Mouse (Mus musculus) B cell, adult 2 months (primary cell): ENCODE results near the gene Mul1.
A peak's percentile ranks its signal among the peaks of the same experiment; 100 is the strongest.

ENCODE experiments used
- DNase-seq, 2 experiments: peaks; one replicate each; pipeline ENCODE4 v3.0.0; 2022

Mul1 gene

DNA sequence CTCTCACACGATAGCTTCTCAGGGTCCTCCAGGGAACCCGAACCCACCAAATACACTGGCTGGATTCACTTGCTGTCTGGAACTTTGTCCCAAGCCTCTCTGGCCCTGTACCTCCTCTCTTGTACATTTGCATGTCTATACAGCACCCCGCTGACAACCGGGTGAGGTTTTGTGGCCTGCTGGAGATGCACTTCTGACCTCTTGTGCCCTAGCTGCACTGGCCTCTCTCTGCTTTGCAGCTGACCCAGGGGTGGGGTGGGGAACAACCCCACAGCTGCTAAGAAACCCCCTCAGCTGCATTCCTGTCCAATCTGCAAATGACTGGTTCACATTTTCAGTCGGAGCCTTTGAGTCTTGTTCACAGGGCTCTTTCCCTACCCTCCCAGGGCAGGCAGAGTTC lies 10.5 kb downstream of the Mul1 start:
- no peak for DNase-seq

DNA sequence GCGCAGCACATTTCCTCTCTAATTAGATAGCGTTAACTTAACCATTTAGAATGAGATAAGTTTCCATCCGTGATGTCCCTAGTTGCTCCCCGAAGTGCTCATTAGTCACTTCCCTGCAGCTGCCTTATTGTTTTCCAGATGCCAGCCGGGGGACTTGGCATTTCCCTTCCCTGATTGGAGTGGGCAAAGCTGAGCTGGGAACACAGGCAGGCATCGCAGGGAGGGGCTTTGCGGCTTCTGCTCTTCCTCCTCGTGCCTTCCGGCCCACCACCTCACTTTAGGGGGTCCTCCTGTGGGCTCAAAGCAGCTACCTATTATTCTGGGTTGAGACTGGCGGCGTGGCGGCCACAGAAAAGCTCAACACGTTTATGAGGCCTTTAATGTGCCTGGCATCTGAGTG lies 12.5 kb downstream of the Mul1 start:
- no peak for DNase-seq

DNA sequence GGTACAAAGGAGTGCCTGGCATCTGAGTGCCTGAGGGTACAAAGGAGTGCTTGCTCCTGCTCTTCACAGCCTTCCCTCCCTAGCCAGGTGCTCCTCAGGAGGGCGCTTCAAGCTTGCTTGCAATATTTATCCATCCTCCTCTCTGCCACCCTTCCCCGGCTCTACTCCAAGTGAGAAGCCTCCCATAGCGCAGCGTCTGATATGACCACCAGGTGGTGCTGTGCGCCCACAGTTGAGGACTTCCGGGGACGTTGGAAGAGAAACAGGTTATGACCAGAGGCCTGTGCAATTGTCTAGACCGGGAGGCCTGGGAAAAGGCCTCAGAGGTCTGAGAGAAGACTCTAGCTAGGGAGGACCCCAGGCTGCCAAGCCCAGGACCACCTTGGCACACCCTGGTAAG lies 12.9 kb downstream of the Mul1 start:
- peak; percentile 94 for DNase-seq

DNA sequence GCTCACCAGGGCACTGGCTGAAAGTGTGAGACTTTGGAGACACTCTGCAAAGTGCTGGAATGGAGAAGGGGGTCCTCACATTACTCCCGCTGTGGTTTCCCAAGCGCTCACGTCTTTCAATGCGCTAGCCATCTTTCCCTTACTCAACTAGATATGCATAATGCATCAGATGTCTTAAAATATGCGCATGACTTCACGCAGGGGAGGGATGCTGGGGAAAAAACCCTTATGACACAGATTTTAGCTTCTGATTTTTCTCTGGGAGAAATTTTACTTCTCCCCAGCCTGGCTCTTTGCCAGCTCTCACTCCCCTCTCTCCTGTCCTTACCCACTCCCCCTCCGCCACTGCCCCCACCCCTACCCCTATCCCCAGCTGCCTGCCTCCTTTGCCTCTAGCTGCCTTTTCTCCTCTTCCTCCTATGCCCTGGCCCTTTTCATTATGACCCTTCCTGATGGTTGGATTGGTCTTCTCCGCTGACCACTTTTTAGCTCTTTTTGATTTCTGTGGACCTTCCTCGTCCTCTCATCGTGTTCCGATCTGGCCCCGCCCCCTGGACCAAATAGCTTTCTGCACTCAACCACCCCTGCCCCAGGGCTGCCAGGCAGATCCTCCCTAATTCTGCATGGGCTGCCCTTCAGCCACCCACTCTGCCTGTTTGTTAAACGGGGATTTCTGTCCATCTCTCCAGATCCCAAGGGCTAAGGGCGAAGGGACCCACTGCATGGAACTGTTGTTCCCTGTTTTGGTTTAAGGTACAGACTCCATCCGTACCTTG lies 13.5 kb downstream of the Mul1 start:
- no peak for DNase-seq

DNA sequence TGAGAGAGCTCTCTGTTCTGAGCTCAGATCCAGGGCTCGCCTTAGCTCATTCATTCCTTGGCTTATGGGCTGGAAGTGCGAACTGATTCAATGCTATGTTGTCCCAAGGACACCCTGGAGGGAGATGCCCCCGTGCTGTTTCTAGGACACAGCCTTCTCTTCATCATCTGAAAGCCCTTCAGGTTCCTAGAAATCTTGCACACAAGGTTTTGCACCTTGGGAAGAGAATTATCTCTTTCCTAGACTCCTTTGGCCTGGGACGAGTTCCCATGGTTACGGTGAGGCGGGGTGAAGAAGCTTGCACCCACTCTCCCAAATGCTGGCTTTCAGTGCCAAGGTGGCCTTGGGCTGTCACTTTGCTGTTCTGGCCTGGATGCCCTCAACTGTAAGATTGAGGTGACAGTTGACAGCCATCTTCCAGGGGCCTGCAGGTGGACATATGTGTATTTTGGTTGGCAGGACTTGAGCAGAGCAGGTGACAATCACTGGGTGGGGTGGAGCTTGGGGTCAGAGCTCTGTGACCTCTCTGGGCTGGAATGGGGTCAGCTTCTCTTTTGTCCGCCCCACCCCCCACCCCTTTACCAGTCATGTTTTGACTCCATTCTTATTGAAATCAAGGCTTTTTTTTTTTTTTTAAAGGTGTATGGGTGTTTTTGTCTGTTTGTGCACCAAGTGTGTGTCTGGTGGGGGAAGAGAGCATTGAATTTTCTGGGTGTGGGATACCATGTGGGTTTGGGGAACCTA lies 14.6 kb downstream of the Mul1 start:
- no peak for DNase-seq

DNA sequence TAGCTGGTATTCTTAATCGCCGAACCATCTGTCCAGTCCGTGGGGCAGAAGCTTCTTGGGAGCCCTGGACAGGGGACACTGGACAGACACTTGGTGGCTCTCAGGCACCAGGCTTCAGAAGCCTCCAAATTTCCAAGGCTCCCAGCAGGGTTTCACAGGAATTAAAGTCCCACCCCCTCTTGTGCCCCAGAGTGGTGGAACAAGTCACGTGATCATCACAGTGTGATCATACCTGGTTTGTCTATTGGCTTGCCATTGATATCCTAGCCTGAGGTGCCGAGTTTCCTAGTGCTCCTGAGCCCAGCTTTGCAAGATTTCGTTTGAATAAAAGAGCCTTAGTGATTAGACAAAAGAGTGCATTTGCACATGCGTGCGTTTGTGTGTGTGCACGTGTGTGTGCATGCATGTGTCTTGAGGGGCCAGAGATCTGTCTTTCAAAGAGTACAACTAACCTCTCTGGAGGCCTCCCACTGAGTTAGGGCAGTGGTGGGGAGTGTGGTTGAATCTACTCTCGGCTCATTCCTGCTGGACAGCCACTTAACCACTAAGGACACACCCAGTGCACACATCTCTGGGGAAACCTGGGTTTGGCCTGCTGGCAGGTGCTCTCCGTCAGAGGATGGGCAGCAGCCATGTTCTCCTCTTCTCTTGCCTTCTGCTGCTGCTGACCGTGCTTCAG lies 15.3 kb downstream of the Mul1 start:
- no peak for DNase-seq

DNA sequence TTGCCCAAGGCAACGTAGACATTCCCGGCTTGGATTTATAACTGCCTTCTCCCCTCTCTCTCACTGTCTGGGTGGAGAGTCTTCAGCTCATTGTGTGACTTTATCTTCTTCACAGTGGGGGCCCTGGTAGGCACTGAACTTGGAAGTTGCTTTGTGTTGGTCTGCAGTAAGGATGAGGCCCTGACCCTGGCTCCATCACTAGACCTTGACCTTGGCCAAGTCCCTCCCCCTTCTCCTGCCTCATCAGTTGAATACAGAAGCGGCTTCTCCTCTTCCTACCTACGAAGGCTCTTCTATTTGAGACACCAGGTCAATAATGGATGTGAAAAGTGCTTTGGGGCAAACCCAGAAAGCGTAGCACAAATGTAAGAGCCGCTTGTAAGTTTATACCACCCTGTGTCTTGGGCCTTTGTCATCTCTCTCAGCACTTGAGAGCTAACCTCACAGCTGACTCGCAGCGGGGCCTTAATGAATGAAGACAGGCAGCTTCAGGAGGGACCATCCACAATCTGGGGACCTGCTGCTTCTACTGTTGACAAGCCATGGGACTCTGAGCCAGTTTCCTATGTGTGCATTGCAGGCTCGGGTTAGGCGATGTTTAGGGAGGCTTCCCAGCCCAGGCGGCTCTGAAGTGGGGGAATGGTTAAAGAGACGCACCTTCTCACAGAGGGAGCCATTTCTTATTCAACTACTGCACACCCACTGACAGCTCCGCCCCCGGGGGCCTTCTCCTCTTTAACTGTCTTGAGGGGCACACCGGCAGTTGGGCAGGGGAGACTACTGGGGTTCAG lies 18.0 kb downstream of the Mul1 start:
- no peak for DNase-seq

DNA sequence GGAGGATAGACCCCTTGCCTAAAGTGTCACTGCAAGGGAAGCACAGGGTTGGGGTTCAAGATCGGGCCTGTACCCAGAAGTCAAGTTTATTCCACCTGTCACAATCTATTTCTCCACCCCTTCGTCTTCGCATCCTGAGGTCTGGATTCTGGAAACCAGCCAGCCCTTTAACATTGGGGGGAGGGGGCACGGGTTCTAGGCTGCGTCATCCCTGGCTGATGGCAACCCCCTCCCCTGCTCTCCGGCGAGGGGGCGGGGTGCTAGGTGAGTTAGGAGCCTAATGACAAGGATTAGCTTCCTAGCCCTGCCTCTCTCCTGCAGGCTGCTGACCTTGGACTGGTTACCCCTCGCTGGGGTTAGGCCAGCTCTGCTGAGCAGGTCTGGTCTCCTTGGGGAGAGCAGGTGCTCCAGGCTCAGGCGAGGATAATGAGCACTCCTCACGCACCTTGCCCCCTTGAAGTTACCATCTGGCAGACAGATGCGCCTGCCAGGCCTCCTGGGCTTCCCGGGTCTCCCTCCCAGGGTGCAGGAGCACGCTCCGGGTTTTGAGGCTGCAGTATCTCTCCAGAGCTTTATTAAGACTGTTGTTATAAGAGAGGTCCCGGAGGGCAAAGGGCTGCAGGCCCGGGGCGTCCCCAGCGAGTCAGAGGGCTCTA lies 18.8 kb downstream of the Mul1 start:
- DNase-seq: no peak

DNA sequence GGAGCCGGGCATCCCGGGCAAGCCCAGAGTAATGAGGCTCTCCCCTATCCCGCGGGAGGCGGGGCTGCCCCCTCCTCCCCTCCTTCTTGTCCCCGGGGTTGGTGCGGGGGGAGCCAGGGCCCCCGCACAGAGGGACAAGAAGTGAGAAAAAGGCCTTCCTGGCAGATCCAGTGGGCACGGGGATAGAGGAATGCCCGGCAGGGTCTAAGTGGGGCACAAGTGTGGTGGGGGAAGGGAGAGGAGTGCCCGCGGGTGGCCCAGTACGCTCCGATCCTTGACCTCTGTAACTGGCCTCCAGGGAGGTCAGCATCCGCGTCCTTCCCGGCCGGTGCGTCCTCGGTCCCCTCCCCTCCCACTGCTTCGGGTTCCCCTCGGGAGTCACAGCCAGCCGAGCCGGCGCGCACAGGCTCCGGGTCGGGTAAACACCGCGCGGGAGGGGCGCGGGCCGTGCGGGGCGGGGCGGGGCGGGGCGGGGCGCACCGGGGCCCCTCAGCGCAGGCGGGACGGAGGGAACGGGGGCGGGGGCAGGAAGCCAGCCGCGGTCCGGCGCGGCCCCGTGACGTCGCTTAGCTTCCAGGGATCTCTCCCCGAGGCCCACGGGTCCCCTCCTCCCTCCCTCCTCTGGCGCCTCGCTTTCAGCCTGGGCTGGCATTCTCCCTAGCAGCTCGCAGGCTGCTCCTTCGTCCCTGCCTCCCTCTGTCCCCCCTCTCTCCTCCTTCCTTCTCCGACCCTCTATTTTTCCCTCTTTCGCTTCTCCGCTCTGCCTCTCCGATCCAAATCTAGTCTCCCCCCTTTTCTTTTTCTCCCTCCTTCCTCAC lies 19.5 kb downstream of the Mul1 start, which contains the start of gene Camk2n1:
Gene Camk2n1, plus strand, starts transcription at position 562 of the 818 bp plus-strand sequence.
- peak in 1 of 2 experiments; percentile 17 for DNase-seq

DNA sequence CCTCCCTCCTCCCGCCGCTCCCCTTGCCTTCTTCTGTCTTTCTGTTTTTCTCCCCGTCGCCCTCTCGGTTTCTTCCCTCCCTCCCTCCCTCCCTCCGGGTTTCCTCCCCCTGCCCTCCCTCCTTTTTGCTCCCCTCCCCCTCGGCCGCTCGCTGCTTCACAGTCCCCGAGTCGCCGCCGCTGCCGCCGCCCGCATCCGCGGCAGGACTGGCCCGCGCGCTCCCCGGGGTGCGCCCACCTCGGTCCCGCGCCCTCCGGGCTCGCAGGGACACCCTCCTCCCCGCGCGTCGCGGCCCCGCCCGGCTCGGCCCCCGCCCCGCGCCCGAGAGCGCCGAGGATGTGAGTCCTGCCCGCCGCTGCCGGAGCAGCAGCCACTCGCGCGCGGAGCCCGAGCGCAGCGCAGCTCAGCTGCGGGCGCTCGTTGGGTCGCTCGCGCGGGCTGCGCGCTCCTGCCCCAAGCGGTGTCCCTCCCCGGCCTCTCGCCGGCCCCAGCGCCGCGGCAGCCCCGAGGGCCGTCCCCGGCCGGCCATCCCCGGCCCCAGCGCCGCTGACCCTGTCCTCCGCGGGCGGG lies 20.2 kb downstream of the Mul1 start:
- peak; percentile 27 to 28 for DNase-seq

DNA sequence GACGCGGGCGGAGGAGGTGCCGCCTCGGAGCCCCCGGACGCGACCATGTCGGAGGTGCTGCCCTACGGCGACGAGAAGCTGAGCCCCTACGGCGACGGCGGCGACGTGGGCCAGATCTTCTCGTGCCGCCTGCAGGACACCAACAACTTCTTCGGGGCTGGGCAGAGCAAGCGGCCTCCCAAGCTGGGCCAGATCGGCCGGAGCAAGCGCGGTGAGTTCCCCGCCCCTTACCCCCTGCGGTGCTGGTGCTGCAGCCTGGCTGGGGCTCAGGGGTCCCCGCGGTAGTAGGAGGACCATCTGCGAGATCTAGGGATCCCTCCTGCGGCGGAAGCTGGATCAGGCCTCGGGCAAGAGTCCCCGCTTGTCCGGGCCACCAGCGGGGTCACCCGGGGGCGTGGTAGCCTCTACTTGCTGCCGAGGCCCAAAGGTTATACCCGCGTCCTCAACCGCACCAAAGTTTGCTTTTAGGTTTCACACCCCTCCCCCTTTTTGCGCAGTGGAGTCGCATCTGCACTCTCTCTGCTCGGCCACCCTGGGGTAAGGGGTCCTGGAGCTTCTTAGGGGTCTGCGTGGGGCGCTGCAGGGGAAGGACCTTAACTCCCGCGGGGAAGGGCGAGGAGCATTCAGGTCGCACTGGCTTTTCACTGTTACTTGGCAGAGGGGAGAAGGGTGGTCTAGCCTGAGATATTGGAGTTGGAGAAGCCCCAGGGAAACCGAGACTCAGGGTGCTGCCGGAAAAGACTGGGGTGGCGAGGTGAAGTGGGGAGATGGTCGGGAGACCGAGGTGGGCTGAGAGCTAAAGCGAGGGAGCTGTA lies 20.9 kb downstream of the Mul1 start:
- DNase-seq: peak in 1 of 2 experiments; percentile 28

DNA sequence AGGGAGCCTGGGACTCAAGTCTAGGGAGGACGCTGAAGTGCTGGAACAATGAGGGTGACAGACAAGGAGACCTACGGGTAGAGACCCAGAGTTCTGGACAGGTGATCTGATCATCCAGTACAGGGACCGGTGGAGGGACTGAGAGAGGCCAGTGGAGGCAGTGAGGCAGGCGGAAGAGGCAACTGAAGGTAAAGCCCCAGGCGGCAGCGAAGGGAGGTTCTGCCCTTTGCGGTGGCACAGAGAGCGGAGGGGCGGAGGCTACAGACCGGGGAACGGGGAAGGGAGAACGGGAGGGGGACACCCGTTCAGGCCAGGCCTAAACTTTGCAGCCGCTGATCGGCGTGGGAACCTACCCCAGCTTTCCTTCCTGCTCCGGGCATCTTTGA lies 21.5 kb downstream of the Mul1 start:
- DNase-seq: peak; percentile 48 to 54

DNA sequence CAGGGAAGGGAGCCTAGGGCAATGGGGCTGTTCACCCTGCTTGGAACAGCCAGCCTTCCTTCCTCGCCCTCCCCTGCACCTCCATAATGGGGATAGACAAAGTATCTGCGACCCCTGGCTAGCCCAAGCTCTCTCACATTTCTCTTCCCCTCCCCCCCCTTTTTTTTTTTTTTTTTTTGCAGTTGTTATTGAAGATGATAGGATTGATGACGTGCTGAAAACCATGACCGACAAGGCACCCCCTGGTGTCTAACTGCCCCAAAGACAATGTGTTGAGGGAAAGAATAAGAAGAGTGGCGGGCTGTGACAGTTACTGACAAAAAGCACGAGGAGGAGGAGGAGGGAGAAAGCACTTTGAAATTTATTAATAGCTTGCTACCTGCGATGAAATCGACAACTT lies 22.1 kb downstream of the Mul1 start:
- peak in 1 of 2 experiments; percentile 33 for DNase-seq

DNA sequence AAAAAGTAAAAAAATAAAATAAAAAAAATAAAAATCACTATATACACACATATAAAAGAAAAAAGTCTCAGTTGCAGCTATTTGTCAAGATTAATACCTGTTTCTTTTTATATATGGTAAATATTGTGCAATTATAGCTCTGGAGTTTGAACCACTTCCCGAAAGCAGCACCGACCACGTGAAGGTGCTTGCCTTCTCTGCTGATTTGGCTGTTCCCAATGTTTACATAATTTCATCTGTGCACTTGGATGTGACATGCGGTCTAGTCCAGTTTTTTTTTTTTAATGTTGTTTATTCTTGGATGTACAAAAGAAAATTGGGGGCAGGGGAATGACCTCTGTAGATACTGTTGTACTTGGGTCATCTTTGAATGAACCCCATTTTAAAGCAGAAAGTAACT lies 22.6 kb downstream of the Mul1 start:
- no peak for DNase-seq

DNA sequence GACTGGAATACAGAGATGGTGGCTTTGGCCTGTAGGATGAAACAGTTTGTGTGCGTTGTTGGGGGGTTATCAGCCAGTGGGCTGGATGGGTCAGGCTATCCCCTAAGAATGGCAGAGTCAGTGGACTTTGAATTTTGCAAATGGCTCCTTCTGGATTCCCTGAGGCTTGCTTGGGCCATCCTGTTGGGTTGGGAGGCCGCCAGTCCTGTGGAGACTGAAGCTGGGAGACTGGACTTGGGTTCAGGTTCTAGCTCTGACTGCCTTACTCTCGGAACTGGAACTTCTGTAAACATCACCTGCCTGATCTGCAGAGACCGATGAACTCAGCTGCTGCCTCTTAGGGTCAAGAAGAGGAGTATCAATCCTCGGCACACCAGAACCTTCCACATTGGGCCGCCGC lies 23.7 kb downstream of the Mul1 start:
- no peak for DNase-seq

DNA sequence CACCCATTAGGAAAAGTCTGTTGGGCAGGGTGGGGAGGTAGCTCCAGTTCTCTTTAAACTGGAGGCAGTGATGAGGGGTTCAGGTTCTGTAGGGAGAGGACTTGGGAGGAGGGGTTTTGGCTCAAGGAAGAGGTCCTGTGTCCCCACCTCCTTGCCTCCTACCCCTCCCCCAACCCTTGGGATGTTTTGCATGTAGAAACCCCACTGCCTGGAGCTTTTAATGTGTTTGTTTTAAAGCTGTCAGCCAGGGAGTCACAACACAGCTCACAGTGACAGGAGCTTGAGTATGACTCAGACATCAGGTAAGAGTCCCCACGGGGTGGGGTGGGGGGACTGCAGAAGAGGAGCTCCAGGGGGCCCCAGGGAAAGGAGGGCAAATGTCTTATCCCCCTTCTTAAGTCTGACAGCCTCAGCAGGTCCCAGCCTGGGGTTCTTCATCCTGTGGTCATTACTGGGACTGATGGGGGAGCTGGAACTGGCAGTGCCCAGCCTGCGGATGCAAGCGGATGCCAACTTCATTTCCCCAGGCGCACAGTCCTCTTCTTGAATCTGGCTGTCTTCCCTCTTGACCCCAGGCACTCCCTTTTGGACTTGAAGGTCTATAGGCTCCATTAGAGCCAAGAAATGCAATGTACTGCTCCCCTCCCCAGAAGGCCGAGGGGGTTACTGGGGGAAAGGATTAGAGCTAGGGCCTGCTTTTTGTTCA lies 24.4 kb downstream of the Mul1 start:
- DNase-seq: no peak

DNA sequence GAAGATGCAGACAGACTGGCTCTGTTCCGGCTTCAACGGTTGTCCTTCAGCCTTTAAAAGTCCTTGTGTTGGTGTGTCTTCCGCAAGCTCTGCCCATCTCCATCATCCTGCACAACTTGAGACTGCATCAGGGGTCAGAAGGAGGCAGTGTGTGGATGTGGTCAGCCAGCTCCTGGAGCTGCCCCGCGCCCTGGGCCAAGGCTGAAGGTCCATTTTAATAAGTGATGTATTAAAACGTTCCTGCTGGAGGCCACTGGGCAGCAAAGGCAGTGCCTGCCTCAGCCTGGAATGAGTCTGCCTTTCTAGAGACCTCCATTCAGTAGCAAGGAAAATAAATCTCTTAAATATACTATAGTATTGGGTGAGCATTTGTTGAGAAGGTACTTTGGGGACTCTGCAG lies 25.3 kb downstream of the Mul1 start:
- no peak for DNase-seq

DNA sequence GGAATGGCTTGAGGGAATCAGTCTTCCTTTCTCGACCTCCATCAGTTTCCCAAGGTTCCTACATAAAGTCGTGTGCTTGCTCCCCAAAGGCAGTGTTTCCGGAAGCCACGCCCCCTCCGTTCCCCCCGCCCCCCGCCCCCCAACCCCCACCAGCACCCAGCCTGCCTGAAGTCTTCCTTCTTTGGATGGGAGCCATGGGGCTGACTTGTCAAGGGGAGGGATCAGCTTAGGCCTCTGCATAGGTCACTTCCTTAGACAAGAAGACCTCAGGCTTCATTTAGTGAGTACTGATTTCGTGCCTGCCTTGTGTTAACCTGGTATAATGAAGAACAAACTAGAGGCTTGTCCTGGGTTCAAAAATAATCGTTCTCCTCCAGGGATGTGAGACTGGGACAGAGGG lies 26.4 kb downstream of the Mul1 start:
- DNase-seq: no peak

DNA sequence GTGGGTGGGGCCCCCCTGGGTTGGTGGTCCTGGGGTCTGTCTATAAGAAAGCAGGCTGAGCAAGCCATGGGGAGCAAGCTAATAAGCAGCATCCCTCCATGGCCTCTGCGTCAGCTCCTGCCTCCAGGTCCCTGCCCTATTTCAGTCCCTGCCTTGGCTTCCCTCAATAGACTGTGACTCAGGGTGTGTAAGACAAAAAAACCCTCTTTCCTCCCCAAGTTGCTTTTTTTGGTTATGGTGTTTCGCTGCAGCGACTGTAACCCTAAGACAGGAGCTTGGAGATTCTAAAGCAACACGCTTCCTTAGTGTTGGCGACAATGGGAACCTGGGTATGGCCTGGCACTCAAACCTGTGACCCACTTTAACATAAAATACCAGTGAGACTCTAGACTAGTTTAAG lies 27.0 kb downstream of the Mul1 start:
- DNase-seq: no peak
